Mouse (Mus musculus) megakaryocyte, adult 5-6 weeks (primary cell): Measurements from ENCODE around the gene Aoah. TPM values are rescaled to one million over a fixed set of nuclear protein-coding genes. Genes with fewer than 3 reads are reported as not detected.

Source experiments
- ATAC-seq: 2 replicates; pipeline ENCODE4 v1.8.0; 2016; ENCODE audit warnings: mild to moderate bottlenecking, inconsistent platforms; ENCODE audit not compliant: poor library complexity, severe bottlenecking
- total RNA-seq, 2 experiments: library from RNA; stranded (forward) in 1 of 2; stranded (reverse) in 1 of 2; fragments of 153-499, 151-499 nt in 1 of 2; fragments of 221-1000, 200-1000 nt in 1 of 2; gene quantifications; 2 replicates each; pipeline versions ENCODE4 v1.2.3 to v1.2.4; 2015 to 2017

The Aoah gene
- total RNA-seq (2015) (84.8 and 102 TPM in 2 replicates), total RNA-seq (2017) (47.9 and 48.1 TPM in 2 replicates)

DNA sequence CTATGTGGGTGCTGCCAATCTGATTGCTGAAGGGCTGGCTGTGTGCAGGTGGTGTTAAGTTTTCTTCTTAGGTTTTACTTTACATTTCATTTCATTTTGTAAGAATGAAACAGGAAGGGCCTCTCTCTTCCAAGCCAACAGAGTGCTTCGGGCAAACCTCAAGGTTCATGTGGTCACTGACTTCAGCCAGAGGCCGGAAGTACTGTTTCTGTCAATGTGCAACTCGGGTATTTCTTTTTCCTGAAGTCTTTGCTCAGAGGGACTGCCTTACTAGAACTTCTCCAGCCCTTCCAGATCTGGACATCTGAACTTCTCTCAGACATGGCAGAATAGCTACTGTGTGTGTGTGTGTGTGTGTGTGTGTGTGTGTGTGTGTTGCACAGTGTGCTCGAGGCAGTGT lies at the start of gene Aoah:
Gene Aoah (plus strand): TSS at position 213 of the 400 bp plus-strand sequence.
- ATAC-seq: peak; percentile 88

GRCm38 (mm10) chr13:20754843-20755242 lies 39.1 kb upstream of the Aoah start:
- ATAC-seq: no peak

DNA sequence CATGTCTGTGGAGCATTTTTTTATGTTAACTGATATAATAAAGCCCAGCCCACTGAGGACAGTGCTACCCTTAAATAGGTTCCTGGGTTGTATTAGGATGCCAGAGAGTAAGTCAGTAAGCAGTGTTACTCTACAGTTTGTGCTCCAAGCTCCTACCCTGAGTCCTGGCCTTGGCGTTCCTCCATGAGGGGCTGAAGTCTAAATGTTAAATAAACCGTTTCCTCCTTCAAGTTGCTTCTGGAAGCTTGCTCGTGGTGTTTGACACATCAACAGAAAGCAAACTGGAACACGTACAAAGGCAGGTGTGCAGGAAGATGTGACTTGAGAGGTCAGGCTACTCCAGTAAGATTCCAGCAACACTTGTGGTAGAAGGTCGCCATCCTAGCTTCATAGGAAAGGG lies 10.3 kb upstream of the Aoah start:
- no peak for ATAC-seq

GRCm38 (mm10) chr13:20784060-20784459 lies 9.9 kb upstream of the Aoah start:
- ATAC-seq: peak; percentile 7; the same call in 1 of the 2 replicates

GRCm38 (mm10) chr13:20785960-20786359 lies 8.0 kb upstream of the Aoah start:
- ATAC-seq: no peak

DNA sequence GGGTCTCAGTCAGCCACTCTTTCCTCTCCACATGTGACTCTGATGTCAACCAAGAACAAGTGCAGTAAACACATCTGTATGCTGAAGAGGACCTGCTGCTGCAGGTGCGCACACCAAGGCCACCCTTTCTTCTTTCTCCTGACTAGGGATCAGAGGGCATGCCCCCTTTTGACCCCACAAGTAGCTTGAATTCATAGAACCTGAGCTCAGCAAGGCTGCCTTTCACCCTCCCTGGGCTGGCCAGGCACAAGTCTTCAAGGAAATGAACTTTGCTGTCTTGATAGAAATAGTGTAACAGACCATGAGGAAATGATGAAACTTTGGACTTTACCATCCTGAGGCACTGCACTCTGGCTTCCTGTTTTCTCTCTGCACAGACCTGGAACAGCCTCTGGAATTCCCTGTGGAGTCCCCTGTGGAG lies 7.1 kb upstream of the Aoah start:
- ATAC-seq: peak; percentile 56

GRCm38 (mm10) chr13:20787952-20788351 lies 6.0 kb upstream of the Aoah start:
- ATAC-seq: peak; percentile 74

DNA sequence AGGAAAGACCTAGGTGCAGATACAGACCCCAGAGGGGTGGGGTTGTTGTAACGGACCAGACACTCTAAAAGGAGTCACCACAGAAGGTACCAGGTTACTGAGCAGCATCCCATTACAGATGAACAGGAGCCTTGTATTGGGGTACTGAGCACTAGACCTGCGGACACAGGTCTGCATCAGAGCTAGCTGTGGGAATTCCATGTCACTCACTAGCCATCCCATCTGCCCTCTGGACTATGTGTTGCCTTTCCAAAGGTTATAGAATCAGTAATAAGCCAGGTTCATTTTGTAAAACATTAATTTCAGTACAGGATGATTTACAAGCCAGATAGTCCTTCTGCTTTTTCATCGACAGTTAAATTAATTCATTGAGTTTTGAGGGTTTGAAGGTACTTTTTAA lies 2.7 kb downstream of the Aoah start:
- ATAC-seq: no peak

DNA sequence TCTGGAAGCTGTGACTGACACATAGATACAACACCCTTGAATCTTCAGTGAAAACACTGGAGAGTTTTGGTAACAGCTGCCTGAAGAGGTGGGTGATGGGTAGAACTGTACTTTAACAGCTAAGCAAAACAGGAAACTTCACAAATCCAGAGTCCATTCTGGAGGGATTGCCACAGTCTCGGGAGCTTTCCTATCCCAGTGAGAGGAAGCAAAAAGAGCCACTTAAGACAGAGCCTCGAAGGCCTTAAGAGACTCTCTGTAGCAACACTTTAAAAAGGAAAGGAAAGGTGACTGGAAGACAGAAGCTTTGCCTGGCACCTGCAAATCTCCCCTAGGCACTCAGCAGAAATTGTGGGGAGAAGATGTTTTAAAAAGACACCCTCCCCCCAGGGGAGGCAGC lies 4.6 kb downstream of the Aoah start:
- no peak for ATAC-seq

GRCm38 (mm10) chr13:20799772-20800171 lies 5.9 kb downstream of the Aoah start:
- no peak for ATAC-seq

- no peak for ATAC-seq
Observed at GRCm38 (mm10) chr13:20800569-20800968, 6.7 kb downstream of the Aoah start.

GRCm38 (mm10) chr13:20811782-20812406 lies 18.0 kb downstream of the Aoah start:
- ATAC-seq: no peak

DNA sequence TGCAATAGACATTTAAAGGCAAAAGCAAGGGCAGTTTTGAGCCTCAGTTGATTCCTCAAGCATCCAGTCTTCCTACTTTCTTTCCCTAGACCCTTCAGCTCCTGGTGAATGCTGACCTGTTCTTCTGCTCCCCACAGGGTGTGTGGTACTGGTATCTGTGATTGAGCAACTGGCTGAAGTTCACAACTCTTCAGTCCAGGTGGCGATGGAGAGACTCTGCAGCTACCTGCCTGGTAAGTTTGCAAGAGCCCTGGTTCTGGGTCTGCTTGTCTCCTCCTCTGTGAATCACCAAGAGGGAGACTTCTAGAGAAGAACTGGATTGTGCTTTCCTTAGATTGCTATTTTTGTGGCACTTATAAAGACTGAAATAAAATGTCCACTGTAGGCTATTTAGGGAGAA lies 22.5 kb downstream of the Aoah start:
- ATAC-seq: no peak

GRCm38 (mm10) chr13:20820712-20821328 lies 26.9 kb downstream of the Aoah start:
- no peak for ATAC-seq

GRCm38 (mm10) chr13:20828728-20829127 lies 34.8 kb downstream of the Aoah start:
- no peak for ATAC-seq

DNA sequence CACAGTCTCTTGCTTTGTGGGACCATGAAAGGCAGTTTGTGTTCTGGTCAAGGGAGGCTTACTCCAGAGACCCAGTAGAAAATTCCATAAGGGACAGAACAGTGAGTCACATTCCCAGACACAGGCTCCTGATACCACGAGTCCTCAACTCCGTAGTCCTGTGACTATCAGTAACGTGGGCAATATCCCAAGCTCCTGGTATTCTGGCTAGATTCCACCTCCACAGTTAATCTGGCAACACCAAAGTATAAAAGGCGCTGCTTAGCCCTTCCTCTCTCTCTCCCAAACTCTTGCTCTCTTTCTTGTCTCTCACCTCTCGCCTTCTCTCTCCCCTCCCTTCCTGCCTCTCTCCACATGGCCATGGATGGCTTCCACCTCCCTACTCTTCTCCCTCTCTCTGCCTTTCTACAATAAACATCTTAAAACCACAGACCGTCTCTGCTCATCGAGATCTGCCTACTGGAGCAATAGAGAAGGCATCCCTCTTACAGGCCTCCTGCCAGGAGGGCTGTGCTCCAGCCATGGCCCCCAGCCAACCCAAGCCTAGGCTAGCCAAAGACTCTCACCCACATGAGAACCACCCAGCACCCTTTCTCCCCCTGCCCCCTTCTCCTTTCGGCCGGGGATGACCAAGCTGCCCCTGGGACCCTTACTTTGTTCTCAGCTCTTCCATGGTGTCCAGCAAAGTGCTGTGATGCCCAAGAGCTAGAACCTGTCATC lies 35.4 kb downstream of the Aoah start:
- ATAC-seq: no peak

GRCm38 (mm10) chr13:20855893-20856292 lies 62.0 kb downstream of the Aoah start:
- no peak for ATAC-seq

- ATAC-seq: no peak
Observed at GRCm38 (mm10) chr13:20899372-20899771, 105.5 kb downstream of the Aoah start.

DNA sequence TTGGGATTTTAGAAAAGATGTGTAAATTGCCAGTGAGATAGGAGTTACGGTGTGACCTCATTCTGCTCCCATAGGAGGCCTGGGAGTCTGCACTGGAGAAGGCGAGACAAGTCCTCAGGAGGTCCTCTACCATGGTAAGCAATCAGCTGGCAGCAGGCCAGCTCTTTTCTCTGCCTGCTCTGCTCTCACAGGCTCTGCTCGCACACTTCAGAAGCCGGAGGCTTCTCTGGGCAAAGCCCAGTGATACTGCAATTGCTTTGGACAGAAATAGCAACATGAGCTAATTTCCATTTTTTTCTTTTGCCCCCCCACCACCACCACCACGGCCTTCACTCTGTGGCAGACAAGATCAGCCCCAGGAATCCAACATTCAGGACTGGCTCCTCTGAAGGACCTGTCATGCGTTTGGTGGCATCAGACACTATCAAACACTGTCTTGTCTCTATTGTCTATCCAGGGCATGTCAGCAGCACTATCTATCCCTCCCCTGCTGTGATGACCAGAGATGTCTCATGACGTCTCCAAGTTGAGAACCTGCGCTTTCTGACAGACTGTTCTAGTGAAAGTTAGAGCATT lies 106.6 kb downstream of the Aoah start:
- ATAC-seq: no peak

GRCm38 (mm10) chr13:20900972-20901457 lies 107.1 kb downstream of the Aoah start:
- no peak for ATAC-seq

- ATAC-seq: no peak
Observed at GRCm38 (mm10) chr13:20901634-20902135, 107.8 kb downstream of the Aoah start.
